Mouse (Mus musculus) adrenal gland, adult (tissue): ENCODE data around the gene Gimap5.

Source experiments
- DNase-seq, 2 experiments: peaks; one replicate each; pipeline ENCODE4 v3.0.0; 2022 to 2023; ENCODE audit warnings: low spot score in 1 of 2; ENCODE audit not compliant: inconsistent age in 2 of 2

The Gimap5 gene

DNA sequence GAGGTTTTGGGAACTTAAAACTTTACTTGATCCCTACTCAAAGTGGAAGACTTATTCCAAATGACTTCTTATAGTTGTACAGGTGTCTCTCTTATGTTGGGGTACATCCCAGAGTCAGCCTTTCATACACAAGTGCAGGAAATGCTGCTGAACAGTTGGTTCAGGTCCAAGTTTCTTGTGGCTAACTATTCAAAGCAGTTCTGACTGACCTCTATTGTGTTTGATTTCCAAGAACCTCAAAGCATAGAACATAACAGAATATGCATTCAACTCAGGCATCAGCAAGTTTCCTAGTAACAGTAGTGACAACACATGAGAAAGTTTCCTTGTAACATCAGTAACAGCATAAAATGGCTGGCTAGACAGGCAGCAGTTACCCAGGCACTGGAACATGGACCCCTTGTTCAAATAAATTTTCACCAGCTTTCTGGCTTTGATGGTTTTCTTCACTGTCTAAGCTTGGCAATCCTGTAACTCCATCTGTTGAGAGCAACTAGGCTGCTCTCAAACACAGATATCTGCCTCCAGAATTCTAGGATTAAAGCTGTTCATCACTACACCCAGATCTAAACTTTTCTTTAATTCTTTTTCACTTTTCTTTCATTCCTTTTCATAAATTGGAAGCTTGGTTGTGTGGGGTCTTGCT lies 57.5 kb downstream of the Gimap5 start:
- DNase-seq, result no peak
